ENCODE assay signal across 16 mouse cellular contexts in the genomic region with DNA sequence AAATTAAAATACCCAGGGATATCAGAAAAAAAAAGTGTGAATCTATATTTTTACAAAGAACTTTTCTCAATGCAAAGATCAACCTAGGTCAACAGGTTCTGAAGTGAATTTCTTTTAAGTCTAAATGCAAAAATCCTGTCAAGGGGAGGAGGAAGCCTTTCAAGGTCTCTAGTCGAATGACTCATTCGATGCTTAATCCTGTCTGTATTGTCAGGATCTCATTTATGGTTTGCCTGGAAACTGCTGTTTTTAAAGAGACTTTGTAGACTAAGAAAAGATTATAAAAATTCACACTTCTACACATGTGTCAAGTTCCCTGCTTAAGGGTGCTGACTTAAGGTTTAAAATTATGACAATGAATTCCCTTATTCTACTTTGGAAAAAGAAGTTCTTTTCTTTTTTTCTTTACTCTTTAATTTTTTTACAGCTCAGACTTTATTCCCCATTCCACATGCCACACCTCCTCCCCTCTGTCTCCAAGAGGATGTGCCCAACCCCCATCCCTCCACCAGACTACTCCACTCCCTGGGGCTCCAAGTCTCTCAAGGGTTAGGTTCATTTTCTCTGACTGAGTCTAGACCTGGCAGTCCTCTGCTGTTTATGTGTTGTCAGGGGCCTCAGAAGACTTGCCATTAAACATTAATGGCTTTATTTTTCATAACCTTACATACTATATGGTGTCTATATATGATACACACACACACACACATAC.
DNase-seq lines count a peak whose midpoint lies in the region.
"Had no signal": no experiment of that assay in that cellular context is flagged by ENCODE, and none has a peak within 500 bp of the region (broad histone marks: within the 10 kb centered on the region; RNA-seq: fewer than 3 reads in every experiment).

No protein-coding gene starts in this region.

- intact Hi-C loops in left cerebral cortex, postnatal 4 days (cut with DNase I) = no loop called here

- DNase-seq in adrenal gland, postnatal 10 days = peak; percentile 4
- no peak for DNase-seq in adrenal gland, adult 8-10 months
- peak; percentile 6 to 22 for DNase-seq in frontal cortex, postnatal 36 days (ENCODE audit: low spot score in 2 of 2)
- DNase-seq in frontal cortex, postnatal 10 days (ENCODE audit: low spot score in 2 of 2) = no peak
- peak; percentile 4 to 7 for DNase-seq in left cerebral cortex, adult 18-20 months (ENCODE audit: low spot score in 2 of 2)
- DNase-seq in left cerebral cortex, postnatal 4 days = no peak
- peak; percentile 65 for DNase-seq in brain, adult 2 months (ENCODE audit: low read depth, low spot score)
- no peak for DNase-seq in heart, adult 11 months
- DNase-seq: adrenal gland, postnatal 14 days; B cell, adult 2 months; cerebellum, adult 18-20 months; cerebellum, adult 9-11 months; cerebellum, postnatal 36 days; gastrocnemius, postnatal 10 days; heart, adult 2 months; heart, postnatal 14 days had no signal

Comparison
In these comparisons a context has a peak if more than half of its experiments do, and no peak if none do; other contexts are left out.
1. DNase-seq: peak in adrenal gland, postnatal 10 days (single experiment), frontal cortex, postnatal 36 days (2 of 2), left cerebral cortex, adult 18-20 months (2 of 2) and brain, adult 2 months (single experiment); none in adrenal gland, adult 8-10 months (single experiment), frontal cortex, postnatal 10 days (0 of 2), left cerebral cortex, postnatal 4 days (single experiment) and heart, adult 11 months (single experiment).